Mouse (Mus musculus) megakaryocyte, embryonic 14.5 days (primary cell): ENCODE data around the gene Orc6. TPM values are rescaled to one million over a fixed set of nuclear protein-coding genes. Genes with fewer than 3 reads are reported as not detected.

Experiments used
- H3K27me3 ChIP-seq: replicated peaks from 2 replicates; pipeline ENCODE3; 2012; ENCODE audit warnings: inconsistent platforms
- H3K36me3 ChIP-seq: replicated peaks from 2 replicates; pipeline ENCODE3; 2012; ENCODE audit warnings: low read length, inconsistent platforms, mixed read lengths
- H3K4me1 ChIP-seq: 2 replicates; pipeline ENCODE4 v1.6.1; 2012; ENCODE audit warnings: inconsistent platforms
- H3K4me3 ChIP-seq: replicated peaks from 2 replicates; pipeline ENCODE3; 2012; ENCODE audit warnings: moderate library complexity, mild to moderate bottlenecking, inconsistent platforms
- H3K9me3 ChIP-seq: 2 replicates; pipeline ENCODE4 v1.6.1; 2012; ENCODE audit warnings: inconsistent platforms
- FLI1 ChIP-seq: IDR thresholded peaks from 2 replicates; pipeline ENCODE4 v1.6.1; 2012; ENCODE audit warnings: low read length, inconsistent platforms, mixed read lengths
- GATA1 ChIP-seq: IDR thresholded peaks from 3 replicates; pipeline ENCODE4 v1.6.1; 2012; ENCODE audit warnings: mixed read lengths, low read length, inconsistent platforms, borderline replicate concordance
- polyA plus RNA-seq: library from polyadenylated mRNA; stranded (reverse); fragments of >175 nt; gene quantifications from 2 replicates; pipeline ENCODE4 v1.2.3, GENCODE M21; 2012; ENCODE audit warnings: low replicate concordance; ENCODE audit not compliant: insufficient read depth

Gene Orc6
- polyA plus RNA-seq, 1 experiment = 5.9 TPM

DNA sequence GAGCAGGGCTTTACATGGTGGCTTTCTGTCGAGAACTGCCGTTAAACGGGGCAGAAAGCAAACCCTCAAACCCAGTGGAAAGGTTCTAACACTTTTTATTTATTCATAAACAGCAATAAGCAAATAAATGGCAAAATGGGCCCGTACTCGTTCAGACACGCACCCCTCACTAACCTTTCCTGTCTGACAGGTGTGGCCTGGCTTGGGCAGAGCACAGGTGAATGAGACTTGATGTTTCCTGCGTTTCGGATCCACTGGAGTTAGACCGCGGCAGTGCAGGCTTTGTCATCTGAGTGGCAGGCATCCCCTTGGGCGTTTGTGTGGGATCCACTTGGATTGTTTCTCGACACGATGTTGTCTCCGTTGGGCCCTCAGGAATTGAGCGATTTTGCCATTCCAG is 22.5 kb downstream of the Orc6 start:
- Histone ChIP-seq H3K4me1 (0 out of 2 replicates have a peak, but pooled peaks cover 6% of the 10 kb centered on the region), H3K9me3 (peaks cover 9% of the 10 kb centered on the region), H3K4me3 (no peak overlapping the region), H3K36me3 (peaks cover 25% of the 10 kb centered on the region), H3K27me3 (no peaks in the 10 kb centered on the region)
- TF ChIP-seq GATA1 (no peak), FLI1 (no peak)

DNA sequence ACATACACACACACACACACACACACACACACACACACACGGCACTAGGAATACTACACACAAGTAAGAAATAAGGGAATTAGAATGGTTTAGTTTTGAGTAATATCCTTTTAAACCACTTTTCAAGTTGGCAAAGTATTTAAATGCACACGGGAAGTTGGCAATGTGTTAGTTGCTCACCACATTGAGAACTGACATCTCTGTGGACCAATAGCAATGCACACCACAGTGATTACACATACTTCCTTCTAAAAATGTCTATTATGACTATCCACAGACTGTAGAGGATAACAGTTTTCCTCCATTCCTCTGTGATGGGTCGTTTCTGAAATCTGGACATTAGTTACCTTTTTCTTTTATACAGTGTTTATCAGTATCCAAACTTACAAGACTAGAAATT is 23.7 kb downstream of the Orc6 start:
- H3K9me3 ChIP-seq = peaks cover 7% of the 10 kb centered on the region
- TF ChIP-seq GATA1 (no peak), FLI1 (no peak)
- H3K4me3 ChIP-seq = no peak overlapping the region
- peaks cover 30% of the 10 kb centered on the region for H3K36me3 ChIP-seq
- 0 out of 2 replicates have a peak, but pooled peaks cover 6% of the 10 kb centered on the region for H3K4me1 ChIP-seq
- no peaks in the 10 kb centered on the region for H3K27me3 ChIP-seq

DNA sequence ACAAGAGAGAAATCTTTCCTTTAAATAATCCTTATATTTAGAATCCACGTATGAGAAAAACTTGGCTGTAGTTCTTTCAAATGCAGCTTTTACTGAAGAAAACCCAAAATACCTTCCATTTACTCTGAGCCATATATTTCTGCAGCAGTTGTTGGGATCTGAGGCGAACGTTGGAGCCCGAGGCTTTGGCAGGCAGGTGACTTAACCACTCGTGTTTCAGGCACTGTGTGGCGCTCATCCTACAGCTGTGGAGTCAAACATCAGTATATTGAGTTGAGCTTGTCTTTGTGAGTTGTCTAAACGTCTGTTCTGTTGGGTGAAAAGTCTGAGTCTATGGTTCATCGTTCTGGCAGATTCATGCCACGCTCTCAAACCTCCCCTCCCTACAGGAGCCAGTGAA is 27.6 kb downstream of the Orc6 start:
- Histone ChIP-seq H3K36me3 (peaks cover 26% of the 10 kb centered on the region), H3K9me3 (no peaks in the 10 kb centered on the region), H3K4me3 (no peak overlapping the region), H3K27me3 (no peaks in the 10 kb centered on the region), H3K4me1 (peaks cover 11% of the 10 kb centered on the region)
- TF ChIP-seq FLI1 (no peak), GATA1 (no peak)

- no peak for TF ChIP-seq FLI1
- TF ChIP-seq GATA1 = no peak
- peaks cover 23% of the 10 kb centered on the region for H3K36me3 ChIP-seq
- H3K9me3 ChIP-seq = no peaks in the 10 kb centered on the region
- no peaks in the 10 kb centered on the region for H3K27me3 ChIP-seq
- H3K4me1 ChIP-seq = peaks cover 11% of the 10 kb centered on the region
- no peak overlapping the region for H3K4me3 ChIP-seq
Measured at GRCm38 (mm10) chr8:85329506-85329905, 30.1 kb downstream of the Orc6 start.

DNA sequence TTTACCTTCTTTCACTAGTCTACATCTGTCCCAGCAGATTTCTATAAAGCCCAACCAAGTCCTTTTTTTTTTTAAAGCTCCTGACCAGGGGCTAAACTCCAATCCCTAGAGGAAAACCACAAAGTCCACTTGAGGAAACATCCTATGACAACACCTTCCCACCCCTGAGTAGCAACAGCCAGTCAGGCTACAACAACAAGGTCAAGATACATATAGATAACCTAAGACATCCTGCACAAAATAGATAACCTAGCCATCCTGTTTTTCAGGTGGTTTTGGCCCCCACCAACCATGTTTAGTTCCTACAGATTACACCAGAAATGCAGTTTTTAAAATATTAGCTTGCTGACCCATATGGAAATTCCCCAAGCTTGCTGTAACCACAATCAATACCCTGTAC is 35.7 kb downstream of the Orc6 start:
- no peaks in the 10 kb centered on the region for H3K9me3 ChIP-seq
- H3K27me3 ChIP-seq = peaks cover 3% of the 10 kb centered on the region
- TF ChIP-seq FLI1 (no peak), GATA1 (no peak)
- peaks cover 6% of the 10 kb centered on the region for H3K36me3 ChIP-seq
- H3K4me3 ChIP-seq = no peak overlapping the region
- peaks cover 7% of the 10 kb centered on the region; the same call in 1 of the 2 replicates for H3K4me1 ChIP-seq

- no peak for TF ChIP-seq GATA1
- TF ChIP-seq FLI1 = no peak
- Histone ChIP-seq H3K9me3 (no peaks in the 10 kb centered on the region), H3K4me1 (0 out of 2 replicates have a peak, but pooled peaks cover 5% of the 10 kb centered on the region), H3K27me3 (peaks cover 3% of the 10 kb centered on the region), H3K4me3 (no peak overlapping the region), H3K36me3 (peaks cover 6% of the 10 kb centered on the region)
Measured at GRCm38 (mm10) chr8:85336211-85336933, 36.9 kb downstream of the Orc6 start.

DNA sequence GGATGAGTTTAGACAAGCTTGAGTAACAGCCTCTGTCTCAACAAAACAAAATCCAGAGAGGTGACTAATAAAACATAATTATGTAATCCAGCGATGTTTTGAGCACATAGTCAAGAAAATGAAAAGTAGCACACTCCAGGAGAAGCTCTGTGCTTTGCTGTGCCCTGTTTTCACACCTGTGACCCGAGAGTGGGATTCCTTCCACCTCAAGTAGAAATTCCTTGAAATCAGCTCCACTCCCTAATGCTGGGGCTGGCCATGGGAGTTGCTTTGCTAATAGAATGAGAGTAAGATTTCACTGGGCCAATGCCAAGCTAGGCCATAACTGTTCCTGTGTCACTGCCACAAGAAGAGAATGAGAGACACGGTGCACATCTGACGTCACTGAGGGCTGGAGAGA is 38.2 kb downstream of the Orc6 start:
- Histone ChIP-seq H3K9me3 (no peaks in the 10 kb centered on the region), H3K27me3 (peaks cover 3% of the 10 kb centered on the region), H3K4me1 (0 out of 2 replicates have a peak, but pooled peaks cover 5% of the 10 kb centered on the region), H3K36me3 (peaks cover 9% of the 10 kb centered on the region), H3K4me3 (no peak overlapping the region)
- TF ChIP-seq GATA1 = no peak
- no peak for TF ChIP-seq FLI1

GRCm38 (mm10) chr8:85339871-85340573 is 40.6 kb downstream of the Orc6 start:
- H3K36me3 ChIP-seq = peaks cover 9% of the 10 kb centered on the region
- no peaks in the 10 kb centered on the region for H3K9me3 ChIP-seq
- TF ChIP-seq FLI1 = no peak
- 0 out of 2 replicates have a peak, but pooled peaks cover 5% of the 10 kb centered on the region for H3K4me1 ChIP-seq
- H3K4me3 ChIP-seq = no peak overlapping the region
- peaks cover 3% of the 10 kb centered on the region for H3K27me3 ChIP-seq

GRCm38 (mm10) chr8:85353287-85353686 is 53.9 kb downstream of the Orc6 start:
- Histone ChIP-seq H3K9me3 (0 out of 2 replicates have a peak, but pooled peaks cover 4% of the 10 kb centered on the region), H3K27me3 (peaks cover 5% of the 10 kb centered on the region), H3K4me1 (no peaks in the 10 kb centered on the region), H3K36me3 (peaks cover 51% of the 10 kb centered on the region), H3K4me3 (no peak overlapping the region)
- TF ChIP-seq GATA1 (no peak), FLI1 (no peak)

Other genes starting within 250 kb of the Orc6 start
- gene Fbxw9, start 239.6 kb upstream of the Orc6 start, polyA plus RNA-seq = 14.6 and 15.5 TPM in 2 replicates
- gene Gm5741, start 231.7 kb upstream of the Orc6 start, polyA plus RNA-seq = 8.7 TPM in 1 of 2 replicates, not detected in the other
- gene Dhps, start 227.9 kb upstream of the Orc6 start, polyA plus RNA-seq = 43.5 and 103 TPM in 2 replicates
- gene Wdr83os, start 218.9 kb upstream of the Orc6 start, polyA plus RNA-seq = 8.8 and 10.6 TPM in 2 replicates
- gene Wdr83, start 218.3 kb upstream of the Orc6 start, polyA plus RNA-seq = 19.7 TPM in 1 of 2 replicates, not detected in the other
- gene Man2b1, start 216.4 kb upstream of the Orc6 start, polyA plus RNA-seq = 3.8 and 26.4 TPM in 2 replicates
- gene Zfp791, start 176.5 kb upstream of the Orc6 start, polyA plus RNA-seq = not detected in 2 replicates
- not detected in 2 replicates for gene Cks1brt, start 147.7 kb upstream of the Orc6 start, polyA plus RNA-seq
- gene Olfr371, start 73.6 kb upstream of the Orc6 start, polyA plus RNA-seq = not detected in 2 replicates
- 3.8 TPM in 1 of 2 replicates, not detected in the other for gene Vps35, start 170 bp downstream of the Orc6 start, polyA plus RNA-seq
- gene Mylk3, start 86.7 kb downstream of the Orc6 start, polyA plus RNA-seq = 4.2 TPM in 1 of 2 replicates, not detected in the other
- gene 4921524J17Rik, start 133.2 kb downstream of the Orc6 start, polyA plus RNA-seq = 34.8 TPM in 1 of 2 replicates, not detected in the other
- gene Gpt2, start 192.9 kb downstream of the Orc6 start, polyA plus RNA-seq = 2.5 and 4.4 TPM in 2 replicates